Mouse (Mus musculus): ENCODE data around the gene Tmem104.

The Tmem104 gene

GRCm38 (mm10) chr11:115228430-115228829 lies 41.1 kb downstream of the Tmem104 start:
- intact Hi-C loops (cut with DNase I) = no loop called here

GRCm38 (mm10) chr11:115229021-115229930 lies 42.0 kb downstream of the Tmem104 start:
- intact Hi-C loops (cut with DNase I) = no loop called here

GRCm38 (mm10) chr11:115231168-115231915 lies 44.1 kb downstream of the Tmem104 start:
- intact Hi-C loops (cut with DNase I) = no loop called here

- intact Hi-C loops (cut with DNase I) = no loop called here
Observed at GRCm38 (mm10) chr11:115231924-115232323, 44.6 kb downstream of the Tmem104 start.

GRCm38 (mm10) chr11:115232889-115233288 lies 45.6 kb downstream of the Tmem104 start:
- intact Hi-C loops (cut with DNase I) = no loop called here

- intact Hi-C loops (cut with DNase I) = no loop called here
Observed at GRCm38 (mm10) chr11:115233526-115234290, 46.4 kb downstream of the Tmem104 start.

- intact Hi-C loops (cut with DNase I) = no loop called here
Observed at GRCm38 (mm10) chr11:115234320-115235044, 47.2 kb downstream of the Tmem104 start.

- intact Hi-C loops (cut with DNase I) = no loop called here
Observed at GRCm38 (mm10) chr11:115236570-115236969, 49.3 kb downstream of the Tmem104 start.

GRCm38 (mm10) chr11:115241402-115241801 lies 54.1 kb downstream of the Tmem104 start:
- intact Hi-C loops (cut with DNase I) = no loop called here

GRCm38 (mm10) chr11:115242746-115243145 lies 55.5 kb downstream of the Tmem104 start:
- intact Hi-C loops (cut with DNase I) = no loop called here

GRCm38 (mm10) chr11:115243783-115244182 lies 56.5 kb downstream of the Tmem104 start:
- intact Hi-C loops (cut with DNase I) = no loop called here

- intact Hi-C loops (cut with DNase I) = no loop called here
Observed at GRCm38 (mm10) chr11:115244840-115245239, 57.6 kb downstream of the Tmem104 start.

GRCm38 (mm10) chr11:115246386-115246785 lies 59.1 kb downstream of the Tmem104 start:
- intact Hi-C loops (cut with DNase I) = no loop called here

- intact Hi-C loops (cut with DNase I) = no loop called here
Observed at GRCm38 (mm10) chr11:115247240-115247639, 60.0 kb downstream of the Tmem104 start.

GRCm38 (mm10) chr11:115247945-115248344 lies 60.7 kb downstream of the Tmem104 start:
- intact Hi-C loops (cut with DNase I) = no loop called here

- intact Hi-C loops (cut with DNase I) = no loop called here
Observed at GRCm38 (mm10) chr11:115249721-115250404, 62.6 kb downstream of the Tmem104 start.

- intact Hi-C loops (cut with DNase I) = no loop called here
Observed at GRCm38 (mm10) chr11:115250405-115251090, 63.3 kb downstream of the Tmem104 start.

- intact Hi-C loops (cut with DNase I) = no loop called here
Observed at GRCm38 (mm10) chr11:115251258-115251657, 64.0 kb downstream of the Tmem104 start.

- intact Hi-C loops (cut with DNase I) = no loop called here
Observed at GRCm38 (mm10) chr11:115257775-115258510, 70.7 kb downstream of the Tmem104 start.
